Mouse (Mus musculus): ENCODE results near the gene Ubap2l. TPM values are rescaled to one million over a fixed set of nuclear protein-coding genes. Genes with fewer than 3 reads are reported as not detected.

The Ubap2l gene
- polyA plus RNA-seq, 1 experiment from 2014 or later: 220 TPM

- ATAC-seq (replicated peaks; ENCODE audit: low FRiP score): no peak
- peaks cover 5% of the 10 kb centered on the region; the same call in 1 of the 2 replicates for H3K36me3 ChIP-seq (ENCODE audit: control insufficient read depth, insufficient read depth, low read length)
- no peaks in the 10 kb centered on the region; the same call in 1 of the 2 replicates for H3K27me3 ChIP-seq (replicated peaks; ENCODE audit: control insufficient read depth, insufficient read depth, low read length)
Observed at GRCm38 (mm10) chr3:89961436-89961835, 91.0 kb downstream of the Ubap2l start.

GRCm38 (mm10) chr3:89960469-89960868, 92.0 kb downstream of the Ubap2l start:
- H3K27me3 ChIP-seq (replicated peaks; ENCODE audit: control insufficient read depth, insufficient read depth, low read length): no peaks in the 10 kb centered on the region; the same call in 1 of the 2 replicates

More at GRCm38 (mm10) chr3:89961436-89961835, 91.0 kb downstream of the Ubap2l start:
- Histone ChIP-seq H3K4me2 (peak overlapping the region; percentile 88), H3K4me3 (ENCODE audit: low read depth, low read length) (peak overlapping the region; percentile 83), H3K27ac (ENCODE audit: low read depth, low read length) (no peak overlapping the region), H3K4me1 (replicated peaks; ENCODE audit: control insufficient read depth, insufficient read depth, low read length) (peaks cover 29% of the 10 kb centered on the region), H3K9ac (ENCODE audit: low read depth, low read length) (no peak overlapping the region), H3K9me3 (ENCODE audit: control insufficient read depth, low read length) (no peaks in the 10 kb centered on the region)
- WGBS: 28% methylated on average over 4 of the region's 4 CpGs
- no peak for DNase-seq (ENCODE audit: low spot score)

GRCm38 (mm10) chr3:89959435-89959834, 93.0 kb downstream of the Ubap2l start:
- no peak for DNase-seq (ENCODE audit: low spot score)
- no peaks in the 10 kb centered on the region; the same call in 1 of the 2 replicates for H3K27me3 ChIP-seq (replicated peaks; ENCODE audit: control insufficient read depth, insufficient read depth, low read length)
- 79% methylated on average over 4 of the region's 4 CpGs for WGBS
- no peak overlapping the region for H3K4me2 ChIP-seq
- H3K27ac ChIP-seq (ENCODE audit: low read depth, low read length): no peak overlapping the region
- ATAC-seq (replicated peaks; ENCODE audit: low FRiP score): no peak
- no peaks in the 10 kb centered on the region for H3K9me3 ChIP-seq (ENCODE audit: control insufficient read depth, low read length)
- H3K9ac ChIP-seq (ENCODE audit: low read depth, low read length): no peak overlapping the region
- peaks cover 25% of the 10 kb centered on the region for H3K4me1 ChIP-seq (replicated peaks; ENCODE audit: control insufficient read depth, insufficient read depth, low read length)
- H3K4me3 ChIP-seq (ENCODE audit: low read depth, low read length): no peak overlapping the region
- H3K36me3 ChIP-seq (ENCODE audit: control insufficient read depth, insufficient read depth, low read length): peaks cover 12% of the 10 kb centered on the region

More at GRCm38 (mm10) chr3:89960469-89960868, 92.0 kb downstream of the Ubap2l start:
- H3K9ac ChIP-seq (ENCODE audit: low read depth, low read length): peak overlapping the region; percentile 34
- under 1% methylated on average over 30 of the region's 30 CpGs for WGBS
- DNase-seq (ENCODE audit: low spot score): peak; percentile 79
- peaks cover 29% of the 10 kb centered on the region for H3K4me1 ChIP-seq (replicated peaks; ENCODE audit: control insufficient read depth, insufficient read depth, low read length)
- H3K36me3 ChIP-seq (ENCODE audit: control insufficient read depth, insufficient read depth, low read length): peaks cover 12% of the 10 kb centered on the region
- peak; percentile 81 for ATAC-seq (replicated peaks; ENCODE audit: low FRiP score)
- peak overlapping the region; percentile 83 for H3K4me3 ChIP-seq (ENCODE audit: low read depth, low read length)
- H3K27ac ChIP-seq (ENCODE audit: low read depth, low read length): no peak overlapping the region
- no peaks in the 10 kb centered on the region for H3K9me3 ChIP-seq (ENCODE audit: control insufficient read depth, low read length)
- peak overlapping the region; percentile 88 for H3K4me2 ChIP-seq

GRCm38 (mm10) chr3:89957880-89958279, 94.5 kb downstream of the Ubap2l start:
- no peak overlapping the region for H3K9ac ChIP-seq (ENCODE audit: low read depth, low read length)
- ATAC-seq (replicated peaks; ENCODE audit: low FRiP score) (no peak), DNase-seq (ENCODE audit: low spot score) (no peak)
- H3K36me3 ChIP-seq (ENCODE audit: control insufficient read depth, insufficient read depth, low read length): peaks cover 12% of the 10 kb centered on the region
- WGBS: 91% methylated on average over 9 of the region's 9 CpGs
- H3K4me3 ChIP-seq (ENCODE audit: low read depth, low read length): no peak overlapping the region
- H3K4me1 ChIP-seq (replicated peaks; ENCODE audit: control insufficient read depth, insufficient read depth, low read length): peaks cover 25% of the 10 kb centered on the region
- H3K27me3 ChIP-seq (replicated peaks; ENCODE audit: control insufficient read depth, insufficient read depth, low read length): no peaks in the 10 kb centered on the region; the same call in 1 of the 2 replicates
- no peaks in the 10 kb centered on the region for H3K9me3 ChIP-seq (ENCODE audit: control insufficient read depth, low read length)
- no peak overlapping the region for H3K27ac ChIP-seq (ENCODE audit: low read depth, low read length)
- no peak overlapping the region for H3K4me2 ChIP-seq

- no peak overlapping the region for H3K9ac ChIP-seq (ENCODE audit: low read depth, low read length)
- no peaks in the 10 kb centered on the region for H3K27me3 ChIP-seq (replicated peaks; ENCODE audit: control insufficient read depth, insufficient read depth, low read length)
- ATAC-seq (replicated peaks; ENCODE audit: low FRiP score) (no peak), DNase-seq (ENCODE audit: low spot score) (no peak)
- H3K4me2 ChIP-seq: no peak overlapping the region
- 86% methylated on average over 7 of the region's 7 CpGs for WGBS
- H3K27ac ChIP-seq (ENCODE audit: low read depth, low read length): no peak overlapping the region
- H3K4me3 ChIP-seq (ENCODE audit: low read depth, low read length): no peak overlapping the region
- peaks cover 12% of the 10 kb centered on the region for H3K36me3 ChIP-seq (ENCODE audit: control insufficient read depth, insufficient read depth, low read length)
- peaks cover 14% of the 10 kb centered on the region for H3K4me1 ChIP-seq (replicated peaks; ENCODE audit: control insufficient read depth, insufficient read depth, low read length)
- H3K9me3 ChIP-seq (ENCODE audit: control insufficient read depth, low read length): no peaks in the 10 kb centered on the region
Observed at GRCm38 (mm10) chr3:89956177-89956971, 96.1 kb downstream of the Ubap2l start.

GRCm38 (mm10) chr3:89953420-89953819, 99.0 kb downstream of the Ubap2l start:
- Histone ChIP-seq H3K36me3 (ENCODE audit: control insufficient read depth, insufficient read depth, low read length) (peaks cover 18% of the 10 kb centered on the region), H3K27me3 (replicated peaks; ENCODE audit: control insufficient read depth, insufficient read depth, low read length) (no peaks in the 10 kb centered on the region), H3K9ac (ENCODE audit: low read depth, low read length) (no peak overlapping the region), H3K9me3 (ENCODE audit: control insufficient read depth, low read length) (no peaks in the 10 kb centered on the region), H3K27ac (ENCODE audit: low read depth, low read length) (no peak overlapping the region), H3K4me3 (ENCODE audit: low read depth, low read length) (no peak overlapping the region), H3K4me2 (no peak overlapping the region), H3K4me1 (replicated peaks; ENCODE audit: control insufficient read depth, insufficient read depth, low read length) (no peaks in the 10 kb centered on the region)
- WGBS: 6% methylated on average over 4 of the region's 4 CpGs
- no peak for ATAC-seq (replicated peaks; ENCODE audit: low FRiP score)
- DNase-seq (ENCODE audit: low spot score): peak; percentile 71

MicroRNA genes within 50 kb of the gene (microRNA counts, 519-probe panel; counts per million panel counts)
- 5,040 counts per million, percentile 42 among the panel's probes with 10 or more counts for microRNA mmu-miR-190b

Small RNA genes within 50 kb of the gene (microRNA-seq; reads per million reads assigned to microRNA genes)
- gene Mir190b (ENCODE audit: borderline number of aligned reads) (15.8 reads per million, percentile 28 among the genes with 10 or more reads in this experiment), gene Mir7669 (ENCODE audit: borderline number of aligned reads) (3.9 reads per million, percentile 6 among the genes with 10 or more reads in this experiment)

Other genes with a start within 250 kb of the Ubap2l start
- 3.2 and 3.9 TPM in 2 replicates for gene She, start 221.3 kb downstream of the Ubap2l start, polyA plus RNA-seq (2014; fragmentation: Nextera tagmentation; extraction: Ambion mirVana)
- gene Il6ra, start 139.4 kb downstream of the Ubap2l start, polyA plus RNA-seq (2014; fragmentation: Nextera tagmentation; extraction: Ambion mirVana): 0.71 and 1.0 TPM in 2 replicates
- gene Atp8b2, start 89.1 kb downstream of the Ubap2l start, polyA plus RNA-seq (2014; fragmentation: Nextera tagmentation; extraction: Ambion mirVana): 7.7 and 9.1 TPM in 2 replicates
- 187 TPM in 2 replicates for gene Hax1, start 53.8 kb downstream of the Ubap2l start, polyA plus RNA-seq (2014; fragmentation: Nextera tagmentation; extraction: Ambion mirVana)
- gene 4933434E20Rik, start 992 bp downstream of the Ubap2l start, polyA plus RNA-seq (2014; fragmentation: Nextera tagmentation; extraction: Ambion mirVana): 159 and 173 TPM in 2 replicates
- gene Tpm3, start 20.0 kb upstream of the Ubap2l start, polyA plus RNA-seq (2014; fragmentation: Nextera tagmentation; extraction: Ambion mirVana): 443 and 461 TPM in 2 replicates
- gene Nup210l, start 51.5 kb upstream of the Ubap2l start, polyA plus RNA-seq (2014; fragmentation: Nextera tagmentation; extraction: Ambion mirVana): 0.34 and 0.49 TPM in 2 replicates
- gene Rps27, start 161.0 kb upstream of the Ubap2l start, polyA plus RNA-seq (2014; fragmentation: Nextera tagmentation; extraction: Ambion mirVana): 1,394 and 1,458 TPM in 2 replicates
- 10.2 and 11.5 TPM in 2 replicates for gene Rab13, start 161.1 kb upstream of the Ubap2l start, polyA plus RNA-seq (2014; fragmentation: Nextera tagmentation; extraction: Ambion mirVana)
- gene Jtb, start 179.0 kb upstream of the Ubap2l start, polyA plus RNA-seq (2014; fragmentation: Nextera tagmentation; extraction: Ambion mirVana): 97.8 and 100.0 TPM in 2 replicates
- gene Creb3l4, start 190.9 kb upstream of the Ubap2l start, polyA plus RNA-seq (2014; fragmentation: Nextera tagmentation; extraction: Ambion mirVana): 0.82 and 2.2 TPM in 2 replicates
- gene Slc39a1, start 195.5 kb upstream of the Ubap2l start, polyA plus RNA-seq (2014; fragmentation: Nextera tagmentation; extraction: Ambion mirVana): 48.7 and 57.5 TPM in 2 replicates
- 12.5 and 14.8 TPM in 2 replicates for gene Crtc2, start 201.5 kb upstream of the Ubap2l start, polyA plus RNA-seq (2014; fragmentation: Nextera tagmentation; extraction: Ambion mirVana)
- 4.9 and 7.5 TPM in 2 replicates for gene Dennd4b, start 212.6 kb upstream of the Ubap2l start, polyA plus RNA-seq (2014; fragmentation: Nextera tagmentation; extraction: Ambion mirVana)
- 7.9 and 8.2 TPM in 2 replicates for gene Gatad2b, start 240.6 kb upstream of the Ubap2l start, polyA plus RNA-seq (2014; fragmentation: Nextera tagmentation; extraction: Ambion mirVana)